23 mouse cellular contexts compared by ENCODE assay signal in the genomic region with DNA sequence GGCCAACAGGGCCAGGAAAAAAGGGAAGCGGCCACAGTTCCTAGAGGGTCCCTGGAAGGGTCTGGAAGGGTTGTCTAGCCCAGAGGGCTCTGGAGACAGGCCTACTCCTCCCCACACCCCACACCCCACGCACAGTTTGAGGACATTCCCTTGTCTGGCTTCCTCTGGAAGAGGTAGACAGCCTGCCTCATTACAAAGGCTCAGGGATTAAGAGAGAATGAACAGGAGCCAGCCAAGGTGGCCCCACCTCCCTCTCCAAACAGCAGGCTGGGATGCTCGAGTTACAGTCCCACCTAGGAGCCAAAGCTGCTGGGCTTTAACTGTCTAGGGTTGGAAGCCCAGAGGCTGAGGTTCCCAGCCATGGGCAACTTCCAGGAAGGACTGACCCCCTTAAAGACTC. TPM values are rescaled to one million over a fixed set of nuclear protein-coding genes. Genes with fewer than 3 reads are reported as not detected.
A peak's percentile ranks its signal among the peaks of the same experiment; 100 is the strongest.
DNase-seq lines count a peak whose midpoint lies in the region; ATAC-seq and TF ChIP-seq lines count a peak whose summit lies in the region.
"Had no signal": no experiment of that assay in that cellular context is flagged by ENCODE, and none has a peak within 500 bp of the region (broad histone marks: within the 10 kb centered on the region; RNA-seq: fewer than 3 reads in every experiment).

No protein-coding gene starts in this region.

- DNase-seq in layer of hippocampus, adult 2 months (ENCODE audit: low spot score in 2 of 2), result no peak
- DNase-seq in layer of hippocampus, postnatal 14 days (ENCODE audit: low spot score in 2 of 2), result no peak
- peak; percentile 66 for DNase-seq in embryonic facial prominence, embryonic 14.5 days (ENCODE audit: low spot score)
- no peak for DNase-seq in stomach, postnatal 0 days (ENCODE audit: low spot score)
- DNase-seq in cerebellum, adult 2 months, result no peak
- DNase-seq in natural killer cell, adult 2 months (ENCODE audit: low spot score in 2 of 2), result no peak
- DNase-seq: adrenal gland, postnatal 14 days; cerebellum, adult 9-11 months; heart, adult 18-20 months; heart, postnatal 10 days; layer of hippocampus, adult 9-11 months; liver; right cerebral cortex, adult 18-20 months; thymus, adult 18-20 months had no signal

- H3K4me3 ChIP-seq in layer of hippocampus, adult 2 months, result no peak overlapping the region
- no peak overlapping the region for H3K4me3 ChIP-seq in embryonic facial prominence, embryonic 14.5 days (ENCODE audit: low read depth, low read length)
- no peak overlapping the region for H3K4me3 ChIP-seq in lung, embryonic 15.5 days
- no peak overlapping the region for H3K4me3 ChIP-seq in stomach, postnatal 0 days (ENCODE audit: low read depth, low read length)
- H3K4me3 ChIP-seq in cerebellum, adult 2 months (replicated peaks; ENCODE audit: insufficient read depth, low read depth, low read length), result no peak overlapping the region
- H3K4me3 ChIP-seq: forebrain, embryonic 12.5 days; midbrain, embryonic 13.5 days; myocyte had no signal

- H3K4me2 ChIP-seq in embryonic facial prominence, embryonic 14.5 days (ENCODE audit: low read depth, low read length), result no peak overlapping the region
- peak overlapping the region; percentile 25 for H3K4me2 ChIP-seq in lung, embryonic 15.5 days
- H3K4me2 ChIP-seq in stomach, postnatal 0 days (replicated peaks; ENCODE audit: low read depth), result peak overlapping the region; percentile 25; the same call in 1 of the 2 replicates
- H3K4me2 ChIP-seq: forebrain, embryonic 12.5 days; midbrain, embryonic 13.5 days had no signal

- no peaks in the 10 kb centered on the region for H3K27me3 ChIP-seq in embryonic facial prominence, embryonic 14.5 days (replicated peaks; ENCODE audit: control insufficient read depth, insufficient read depth, low read length)
- no peaks in the 10 kb centered on the region for H3K27me3 ChIP-seq in lung, embryonic 15.5 days
- H3K27me3 ChIP-seq in stomach, postnatal 0 days (ENCODE audit: control insufficient read depth, insufficient read depth, low read length), result no peaks in the 10 kb centered on the region
- H3K27me3 ChIP-seq in cerebellum, adult 2 months (ENCODE audit: control insufficient read depth, insufficient read depth, low read length), result no peaks in the 10 kb centered on the region

- TF ChIP-seq EP300 in stomach, postnatal 0 days (optimal IDR thresholded peaks at IDR 0.05), result no peak

- 0% methylated on average over 2 of the region's 3 CpGs for WGBS in embryonic facial prominence, embryonic 14.5 days
- WGBS in lung, embryonic 15.5 days, result 14% methylated on average over 3 of the region's 3 CpGs
- 12% methylated on average over 3 of the region's 3 CpGs for WGBS in stomach, postnatal 0 days
- WGBS in cerebellum, adult 2 months, result 30% methylated on average over 3 of the region's 3 CpGs

- no peak for TF ChIP-seq POLR2A in cerebellum, adult 2 months (IDR thresholded peaks at IDR 0.05; ENCODE audit: borderline replicate concordance, insufficient read depth, low read length)

- peak; percentile 85 for ATAC-seq in embryonic facial prominence, embryonic 14.5 days (ENCODE audit: low read depth)
- peak; percentile 44 for ATAC-seq in lung, embryonic 15.5 days (ENCODE audit: borderline replicate concordance, extremely low read depth, low FRiP score, low TSS enrichment)
- peak; percentile 6; the same call in 1 of the 2 replicates for ATAC-seq in stomach, postnatal 0 days (ENCODE audit: low FRiP score, low TSS enrichment)
- ATAC-seq: hindbrain, embryonic 16.5 days; midbrain, embryonic 13.5 days had no signal

- H3K9ac ChIP-seq in embryonic facial prominence, embryonic 14.5 days (ENCODE audit: low read depth, low read length), result no peak overlapping the region
- H3K9ac ChIP-seq in lung, embryonic 15.5 days, result no peak overlapping the region
- H3K9ac ChIP-seq in stomach, postnatal 0 days (ENCODE audit: low read length), result no peak overlapping the region
- H3K9ac ChIP-seq: forebrain, embryonic 12.5 days; midbrain, embryonic 13.5 days had no signal

- TF ChIP-seq CTCF in layer of hippocampus, adult 2 months (conservative IDR thresholded peaks at IDR 0.05), result no peak
- TF ChIP-seq CTCF in stomach, postnatal 0 days (IDR thresholded peaks at IDR 0.05; ENCODE audit: low read depth), result no peak
- no peak for TF ChIP-seq CTCF in cerebellum, adult 2 months (IDR thresholded peaks at IDR 0.05; ENCODE audit: borderline replicate concordance, insufficient read depth, low read depth, low read length)

- peak overlapping the region; percentile 81 for H3K27ac ChIP-seq in layer of hippocampus, adult 2 months
- peak overlapping the region; percentile 83 for H3K27ac ChIP-seq in embryonic facial prominence, embryonic 14.5 days (replicated peaks; ENCODE audit: low read depth, low read length)
- H3K27ac ChIP-seq in lung, embryonic 15.5 days, result peak overlapping the region; percentile 93
- H3K27ac ChIP-seq in stomach, postnatal 0 days (replicated peaks), result peak overlapping the region; percentile 67
- H3K27ac ChIP-seq in cerebellum, adult 2 months (ENCODE audit: insufficient read depth, low read length), result no peak overlapping the region
- H3K27ac ChIP-seq: forebrain, embryonic 12.5 days; macrophage; midbrain, embryonic 13.5 days had no signal

- H3K9me3 ChIP-seq in embryonic facial prominence, embryonic 14.5 days (ENCODE audit: control insufficient read depth, low read length), result no peaks in the 10 kb centered on the region
- H3K9me3 ChIP-seq in lung, embryonic 15.5 days, result no peaks in the 10 kb centered on the region
- no peaks in the 10 kb centered on the region for H3K9me3 ChIP-seq in stomach, postnatal 0 days (ENCODE audit: control insufficient read depth, low read length)
- H3K9me3 ChIP-seq: forebrain, embryonic 12.5 days; midbrain, embryonic 13.5 days had no signal

- H3K36me3 ChIP-seq in embryonic facial prominence, embryonic 14.5 days (ENCODE audit: control insufficient read depth, insufficient read depth, low read length), result no peaks in the 10 kb centered on the region
- no peaks in the 10 kb centered on the region for H3K36me3 ChIP-seq in lung, embryonic 15.5 days
- no peaks in the 10 kb centered on the region for H3K36me3 ChIP-seq in stomach, postnatal 0 days (ENCODE audit: control insufficient read depth, insufficient read depth, low read length)
- H3K36me3 ChIP-seq: forebrain, embryonic 12.5 days; midbrain, embryonic 13.5 days had no signal

- H3K4me1 ChIP-seq in embryonic facial prominence, embryonic 14.5 days (ENCODE audit: control insufficient read depth, insufficient read depth, low read length), result no peaks in the 10 kb centered on the region
- H3K4me1 ChIP-seq in lung, embryonic 15.5 days, result peaks cover 30% of the 10 kb centered on the region
- H3K4me1 ChIP-seq in stomach, postnatal 0 days (replicated peaks; ENCODE audit: control insufficient read depth, insufficient read depth), result no peaks in the 10 kb centered on the region
- H3K4me1 ChIP-seq in cerebellum, adult 2 months (ENCODE audit: control insufficient read depth, insufficient read depth, low read length), result no peaks in the 10 kb centered on the region
- H3K4me1 ChIP-seq: forebrain, embryonic 12.5 days; midbrain, embryonic 13.5 days had no signal

RNA-seq across cellular contexts. Expression of a gene that starts 8.1 kb away (rescaled TPM):
- 10 to 100 TPM; 30.4 TPM for total RNA-seq in layer of hippocampus, adult 2 months (2021)
- 10 to 100 TPM; 20.9 to 24.6 TPM for total RNA-seq in layer of hippocampus, postnatal 14 days (2021)
- polyA plus RNA-seq in embryonic facial prominence, embryonic 14.5 days (2014; fragmentation: Nextera tagmentation; extraction: Ambion mirVana), result 13.6 and 13.8 TPM in 2 replicates
- polyA plus RNA-seq in lung, embryonic 15.5 days (2015; fragmentation: Nextera tagmentation; extraction: Ambion mirVana), result 44.1 and 47.8 TPM in 2 replicates
- polyA plus RNA-seq in stomach, postnatal 0 days (2015; fragmentation: Nextera tagmentation; extraction: Ambion mirVana), result 28.1 and 28.4 TPM in 2 replicates
- 54.9 and 56.2 TPM in 2 replicates for polyA plus RNA-seq in cerebellum, adult 2 months (2012; rRNA removed)
- polyA plus RNA-seq: macrophage had no signal

RNA-seq across cellular contexts. Expression of a gene that starts 46.0 kb away (rescaled TPM):
- total RNA-seq in layer of hippocampus, adult 2 months (2021), result not detected
- total RNA-seq in layer of hippocampus, postnatal 14 days (2021), result not detected
- polyA plus RNA-seq in embryonic facial prominence, embryonic 14.5 days (2014; fragmentation: Nextera tagmentation; extraction: Ambion mirVana), result not detected in 2 replicates
- not detected in 2 replicates for polyA plus RNA-seq in lung, embryonic 15.5 days (2015; fragmentation: Nextera tagmentation; extraction: Ambion mirVana)
- polyA plus RNA-seq in stomach, postnatal 0 days (2015; fragmentation: Nextera tagmentation; extraction: Ambion mirVana), result not detected in 2 replicates
- not detected in 2 replicates for polyA plus RNA-seq in cerebellum, adult 2 months (2012; rRNA removed)
- total RNA-seq: adrenal gland, postnatal 14 days; gastrocnemius, adult 18-20 months; heart, adult 18-20 months; heart, postnatal 10 days; left cerebral cortex, postnatal 10 days; MEL had no signal
- polyA plus RNA-seq: forebrain, embryonic 12.5 days; hindbrain, embryonic 16.5 days; macrophage; midbrain, embryonic 13.5 days; myocyte had no signal

Comparison
In these comparisons a context has a peak if more than half of its experiments do, and no peak if none do; other contexts are left out.
1. ATAC-seq: peak in every context shown above with its lines; median percentile 85 in embryonic facial prominence, embryonic 14.5 days; 44 in lung, embryonic 15.5 days; 6 in stomach, postnatal 0 days.